ENCODE assay signal across 18 mouse cellular contexts in the genomic region with DNA sequence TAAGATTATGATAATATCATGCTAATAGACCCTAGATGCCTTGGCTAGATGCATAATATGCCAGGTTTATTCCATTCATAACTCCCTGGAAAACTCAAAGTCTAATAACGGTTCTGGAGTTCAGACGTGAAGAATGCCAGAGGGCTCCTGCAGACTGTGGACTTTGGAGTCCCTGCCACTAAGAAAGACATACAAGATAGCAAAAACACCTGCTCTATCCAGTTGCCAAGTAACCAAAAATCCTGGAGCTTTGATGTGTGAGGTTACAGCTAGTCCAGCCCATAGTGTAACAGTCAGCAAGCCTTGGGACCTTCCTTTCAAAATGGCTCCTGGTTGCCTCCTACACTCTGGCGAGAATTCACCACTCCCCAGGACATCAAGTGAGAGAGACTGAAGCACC. TPM values are rescaled to one million over a fixed set of nuclear protein-coding genes. Genes with fewer than 3 reads are reported as not detected.
"Had no signal": no experiment of that assay in that cellular context is flagged by ENCODE, and none has a peak within 500 bp of the region (broad histone marks: within the 10 kb centered on the region; RNA-seq: fewer than 3 reads in every experiment).

No protein-coding gene starts in this region.

- H3K4me3 ChIP-seq: liver, embryonic 15.5 days; lung, embryonic 15.5 days; megakaryocyte, embryonic 14.5 days; midbrain, embryonic 13.5 days; midbrain, embryonic 15.5 days; neural tube, embryonic 12.5 days; stomach, embryonic 15.5 days had no signal

- H3K27me3 ChIP-seq: midbrain, embryonic 15.5 days; neural tube, embryonic 12.5 days; stomach, embryonic 15.5 days had no signal

- H3K9ac ChIP-seq: liver, embryonic 15.5 days; liver, postnatal 0 days; lung, embryonic 15.5 days; midbrain, embryonic 13.5 days; midbrain, embryonic 15.5 days; neural tube, embryonic 12.5 days; stomach, embryonic 15.5 days had no signal

- DNase-seq: liver, postnatal 0 days; lung, adult 2 months; lung, postnatal 14 days; lung, postnatal 36 days; right cerebral cortex, postnatal 14 days; thymus, postnatal 25 days; thymus, postnatal 4 days had no signal

- H3K9me3 ChIP-seq: liver, embryonic 15.5 days; lung, embryonic 15.5 days; megakaryocyte, embryonic 14.5 days; midbrain, embryonic 13.5 days; midbrain, embryonic 15.5 days; neural tube, embryonic 12.5 days; stomach, embryonic 15.5 days had no signal

- H3K4me1 ChIP-seq: liver, embryonic 15.5 days; megakaryocyte, embryonic 14.5 days; midbrain, embryonic 13.5 days; midbrain, embryonic 15.5 days; neural tube, embryonic 12.5 days; stomach, embryonic 15.5 days had no signal

- ATAC-seq: liver, postnatal 0 days; lung, postnatal 0 days; midbrain, embryonic 13.5 days; midbrain, embryonic 15.5 days had no signal

- H3K4me2 ChIP-seq: liver, embryonic 15.5 days; lung, embryonic 15.5 days; midbrain, embryonic 11.5 days; midbrain, embryonic 13.5 days; midbrain, embryonic 15.5 days; neural tube, embryonic 12.5 days; stomach, embryonic 15.5 days had no signal

- H3K27ac ChIP-seq: liver, embryonic 15.5 days; lung, embryonic 15.5 days; macrophage; midbrain, embryonic 13.5 days; midbrain, embryonic 15.5 days; neural tube, embryonic 12.5 days; stomach, embryonic 15.5 days; stomach, postnatal 0 days had no signal

- H3K36me3 ChIP-seq: liver, embryonic 15.5 days; lung, embryonic 15.5 days; midbrain, embryonic 13.5 days; midbrain, embryonic 15.5 days; neural tube, embryonic 12.5 days; stomach, embryonic 15.5 days had no signal

RNA-seq across cellular contexts. Expression of a gene that starts 16.8 kb away (rescaled TPM):
- polyA plus RNA-seq: macrophage had no signal

RNA-seq across cellular contexts. Expression of a gene that starts 40.5 kb away (rescaled TPM):
- polyA plus RNA-seq: macrophage had no signal
